Mouse (Mus musculus) kidney, postnatal 0 days (tissue): ENCODE data around the gene Tbx6. TPM values are rescaled to one million over a fixed set of nuclear protein-coding genes. Genes with fewer than 3 reads are reported as not detected.

Source experiments
- ATAC-seq: fragments of 200-750 bp; cut with Nextera tagmentation; replicated peaks from 2 replicates; pipeline ENCODE4 v1.8.0; 2017; ENCODE audit warnings: low read depth, moderate number of reproducible peaks, moderate TSS enrichment, moderate library complexity; ENCODE audit not compliant: low FRiP score
- DNase-seq: peaks from one replicate; pipeline ENCODE4 v3.0.0-alpha.2; 2016; ENCODE audit warnings: low spot score
- H3K27ac ChIP-seq: fragments of 300-500 bp; sonication (generic); 2 replicates; pipeline ENCODE4 v1.5.1; 2014; ENCODE audit warnings: mild to moderate bottlenecking
- H3K27me3 ChIP-seq: fragments of 300-500 bp; sonication (generic); 2 replicates; pipeline ENCODE4 v1.6.1; 2014; ENCODE audit warnings: low read length, mixed read lengths; ENCODE audit not compliant: insufficient read depth
- H3K36me3 ChIP-seq: fragments of 300-500 bp; sonication (generic); 2 replicates; pipeline ENCODE4 v1.6.1; 2014; ENCODE audit warnings: low read length, mixed read lengths; ENCODE audit not compliant: insufficient read depth
- H3K4me1 ChIP-seq: fragments of 300-500 bp; sonication (generic); replicated peaks from 2 replicates; pipeline ENCODE4 v1.6.1; 2014; ENCODE audit warnings: antibody characterized with exemption, low read length, mixed read lengths; ENCODE audit not compliant: insufficient read depth
- H3K4me2 ChIP-seq: fragments of 300-500 bp; sonication (generic); 2 replicates; pipeline ENCODE4 v1.6.1; 2014; ENCODE audit warnings: mild to moderate bottlenecking, low read length, moderate library complexity, mixed read lengths
- H3K4me3 ChIP-seq: fragments of 300-500 bp; sonication (generic); replicated peaks from 2 replicates; pipeline ENCODE4 v1.5.1; 2014; ENCODE audit warnings: low read depth, low read length
- H3K9ac ChIP-seq: fragments of 300-500 bp; sonication (generic); 2 replicates; pipeline ENCODE4 v1.6.1; 2014; ENCODE audit warnings: low read depth, low read length
- H3K9me3 ChIP-seq: fragments of 300-500 bp; sonication (generic); replicated peaks from 2 replicates; pipeline ENCODE4 v1.6.1; 2016; ENCODE audit warnings: low read length, inconsistent platforms, mixed read lengths
- CTCF ChIP-seq: IDR thresholded peaks from 2 replicates; pipeline ENCODE4 v1.5.1; 2016; ENCODE audit warnings: antibody characterized with exemption, low read depth, mild to moderate bottlenecking, moderate library complexity
- whole genome bisulfite sequencing: fragments of 180-500 bp; shearing (Covaris S2); extraction: QIAGEN DNeasy Blood & Tissue Kit; methylation state at CpG from one replicate; pipeline ENCODE4 v1.1.7; 2014; 5-methylcytosine and 5-hydroxymethylcytosine counted together
- polyA plus RNA-seq: library from polyadenylated mRNA; unstranded; fragments of >200 nt; fragmentation: Nextera tagmentation; extraction: Ambion mirVana; gene quantifications from 2 replicates; pipeline ENCODE4 v1.2.1, GENCODE M21; 2015

Gene Tbx6
- 0.21 and 0.26 TPM in 2 replicates for polyA plus RNA-seq

DNA sequence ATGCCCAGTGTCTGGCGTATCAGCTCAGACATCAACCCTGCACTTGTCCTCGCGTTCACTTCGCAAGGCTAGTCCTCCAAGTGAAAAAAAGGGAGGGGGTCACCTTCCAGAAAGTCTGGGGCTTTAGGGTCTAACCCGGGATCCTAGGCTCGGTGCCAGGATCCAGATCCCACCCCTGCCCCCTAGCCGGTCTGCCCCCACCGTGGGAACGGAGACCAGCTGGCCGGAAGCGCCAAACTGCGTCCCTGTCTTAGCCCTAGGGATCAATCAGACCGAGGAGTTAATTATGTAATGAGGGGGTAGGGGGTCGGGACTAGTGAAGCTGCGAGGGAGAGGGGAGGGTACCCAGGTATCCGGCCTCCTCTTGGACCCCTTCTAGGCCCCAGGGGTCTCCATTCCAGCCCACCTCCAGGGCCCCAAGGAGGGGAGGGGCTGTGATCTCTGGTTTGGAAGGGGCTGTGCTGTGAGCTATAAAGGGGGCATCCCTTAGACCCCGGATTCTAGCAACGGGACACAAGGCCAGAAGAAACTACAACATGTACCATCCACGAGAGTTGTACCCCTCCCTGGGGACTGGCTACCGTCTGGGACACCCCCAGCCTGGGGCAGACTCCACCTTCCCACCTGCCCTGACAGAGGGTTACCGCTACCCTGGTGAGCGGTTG, at the start of gene Tbx6:
TSS of gene Tbx6 (plus strand) at position 513 of the 665 bp plus-strand sequence.
- Histone ChIP-seq H3K9me3 (no peaks in the 10 kb centered on the region), H3K27me3 (no peaks in the 10 kb centered on the region), H3K4me1 (peaks cover 24% of the 10 kb centered on the region), H3K9ac (peak within 1 kb of the TSS; percentile 59), H3K27ac (no peak within 1 kb of the TSS), H3K36me3 (peaks cover 26% of the 10 kb centered on the region), H3K4me3 (peak within 1 kb of the TSS; percentile 33), H3K4me2 (peak within 1 kb of the TSS; percentile 76)
- ATAC-seq (0 out of 2 replicates have a peak, but pooled peaks have one; percentile 2), DNase-seq (peak; percentile 27)
- WGBS = 5% methylated on average over 22 of the region's 22 CpGs
- TF ChIP-seq CTCF = no peak

GRCm38 (mm10) chr7:126736122-126736521, 45.2 kb upstream of the Tbx6 start:
- no peaks in the 10 kb centered on the region for H3K36me3 ChIP-seq
- no peak overlapping the region for H3K9ac ChIP-seq
- H3K4me3 ChIP-seq = no peak overlapping the region
- WGBS = 76% methylated on average over 8 of the region's 8 CpGs
- TF ChIP-seq CTCF = no peak
- H3K4me1 ChIP-seq = no peaks in the 10 kb centered on the region
- ATAC-seq = no peak
- no peaks in the 10 kb centered on the region for H3K27me3 ChIP-seq
- no peaks in the 10 kb centered on the region for H3K9me3 ChIP-seq
- no peak overlapping the region for H3K4me2 ChIP-seq
- no peak overlapping the region for H3K27ac ChIP-seq
- DNase-seq = no peak

DNA sequence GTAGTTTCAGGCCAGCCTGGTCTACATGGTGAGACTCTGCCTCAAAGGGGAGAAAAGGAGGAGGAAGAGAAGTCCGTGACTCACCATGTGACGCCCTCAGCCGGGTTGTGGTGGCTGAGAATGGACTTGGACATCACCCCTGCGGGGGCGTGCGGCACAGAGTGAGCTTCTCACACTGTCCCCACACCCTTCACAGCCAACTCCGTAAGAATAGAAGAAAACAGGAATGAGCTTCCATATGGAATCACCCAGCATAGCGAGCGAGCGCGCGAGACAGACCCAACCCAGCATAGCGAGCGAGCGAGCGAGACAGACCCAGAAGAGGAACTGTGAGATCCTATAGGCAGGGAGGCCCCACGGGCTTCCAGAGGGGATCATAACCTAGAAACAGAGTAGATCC, 41.7 kb upstream of the Tbx6 start:
- ATAC-seq (no peak), DNase-seq (no peak)
- Histone ChIP-seq H3K4me2 (no peak overlapping the region), H3K9ac (no peak overlapping the region), H3K4me1 (no peaks in the 10 kb centered on the region), H3K27me3 (no peaks in the 10 kb centered on the region), H3K27ac (no peak overlapping the region), H3K4me3 (no peak overlapping the region), H3K9me3 (no peaks in the 10 kb centered on the region), H3K36me3 (no peaks in the 10 kb centered on the region)
- TF ChIP-seq CTCF = no peak
- WGBS = 79% methylated on average over 17 of the region's 17 CpGs

GRCm38 (mm10) chr7:126740132-126740735, 41.0 kb upstream of the Tbx6 start:
- no peaks in the 10 kb centered on the region for H3K4me1 ChIP-seq
- H3K4me2 ChIP-seq = no peak overlapping the region
- H3K27ac ChIP-seq = no peak overlapping the region
- ATAC-seq (no peak), DNase-seq (no peak)
- WGBS = 82% methylated on average over 13 of the region's 13 CpGs
- H3K9me3 ChIP-seq = no peaks in the 10 kb centered on the region
- H3K36me3 ChIP-seq = no peaks in the 10 kb centered on the region
- no peak overlapping the region for H3K4me3 ChIP-seq
- TF ChIP-seq CTCF = no peak
- no peak overlapping the region for H3K9ac ChIP-seq
- H3K27me3 ChIP-seq = no peaks in the 10 kb centered on the region

GRCm38 (mm10) chr7:126740977-126741376, 40.3 kb upstream of the Tbx6 start:
- Histone ChIP-seq H3K4me1 (no peaks in the 10 kb centered on the region), H3K4me2 (no peak overlapping the region), H3K27ac (no peak overlapping the region), H3K9me3 (no peaks in the 10 kb centered on the region), H3K27me3 (no peaks in the 10 kb centered on the region), H3K4me3 (no peak overlapping the region), H3K36me3 (no peaks in the 10 kb centered on the region), H3K9ac (no peak overlapping the region)
- ATAC-seq = no peak
- 62% methylated on average over 5 of the region's 5 CpGs for WGBS
- DNase-seq = no peak
- TF ChIP-seq CTCF = no peak

DNA sequence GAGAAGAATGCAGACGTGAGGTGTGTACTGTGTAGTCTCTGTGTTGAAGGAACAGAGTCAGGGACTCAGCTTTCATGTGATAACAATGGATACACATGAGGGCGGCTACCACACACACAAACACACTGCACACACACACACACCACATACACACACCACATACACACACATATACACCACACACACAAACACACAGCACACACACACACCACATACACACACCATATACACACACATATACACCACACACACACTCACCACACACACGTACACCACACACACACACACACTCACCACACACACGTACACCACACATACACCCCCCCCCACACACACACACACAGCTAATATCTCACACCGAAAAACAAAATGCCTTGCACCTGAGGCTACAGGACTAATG, 39.8 kb upstream of the Tbx6 start:
- Histone ChIP-seq H3K9me3 (no peaks in the 10 kb centered on the region), H3K27me3 (no peaks in the 10 kb centered on the region), H3K4me3 (no peak overlapping the region), H3K9ac (no peak overlapping the region), H3K27ac (no peak overlapping the region), H3K4me2 (no peak overlapping the region), H3K36me3 (no peaks in the 10 kb centered on the region), H3K4me1 (no peaks in the 10 kb centered on the region)
- no peak for DNase-seq
- WGBS = 81% methylated on average over 5 of the region's 5 CpGs
- no peak for TF ChIP-seq CTCF
- no peak for ATAC-seq
